Mouse (Mus musculus) urinary bladder, postnatal 36 days (tissue): ENCODE measurements around the gene Pagr1a.

Experiments used
- DNase-seq, 2 experiments: peaks; one replicate each; pipeline ENCODE4 v3.0.0; 2022; ENCODE audit warnings: low spot score in 2 of 2, mixed read lengths in 1 of 2

Pagr1a gene

GRCm38 (mm10) chr7:127003620-127004019 lies 13.5 kb downstream of the Pagr1a start:
- DNase-seq, result no peak

GRCm38 (mm10) chr7:126999568-126999967 lies 17.6 kb downstream of the Pagr1a start:
- no peak for DNase-seq

GRCm38 (mm10) chr7:126996449-126996848 lies 20.7 kb downstream of the Pagr1a start:
- DNase-seq, result no peak

- no peak for DNase-seq
Measured at GRCm38 (mm10) chr7:126988816-126989215, 28.3 kb downstream of the Pagr1a start.

- DNase-seq, result peak; percentile 19 to 39
Measured at GRCm38 (mm10) chr7:126986319-126986718, 30.8 kb downstream of the Pagr1a start.

GRCm38 (mm10) chr7:126984667-126985444 lies 32.3 kb downstream of the Pagr1a start:
- no peak for DNase-seq

- no peak for DNase-seq
Measured at GRCm38 (mm10) chr7:126983113-126983512, 34.0 kb downstream of the Pagr1a start.

- DNase-seq, result no peak
Measured at GRCm38 (mm10) chr7:126982054-126982453, 35.1 kb downstream of the Pagr1a start.

- no peak for DNase-seq
Measured at GRCm38 (mm10) chr7:126981601-126982000, 35.6 kb downstream of the Pagr1a start.

- DNase-seq, result no peak
Measured at GRCm38 (mm10) chr7:126978841-126979240, 38.3 kb downstream of the Pagr1a start.

GRCm38 (mm10) chr7:126976878-126977459 lies 40.2 kb downstream of the Pagr1a start:
- DNase-seq, result peak in 1 of 2 experiments; percentile 19

GRCm38 (mm10) chr7:126975950-126976866 lies 40.9 kb downstream of the Pagr1a start, which contains the start of gene Cdiptos:
TSS of gene Cdiptos (minus strand) at chr7:126976098.
- peak; percentile 89 to 96 for DNase-seq

- no peak for DNase-seq
Measured at GRCm38 (mm10) chr7:126975893-126975949, 41.4 kb downstream of the Pagr1a start, which contains the start of gene Cdipt. TSS of gene Cdipt (plus strand) at chr7:126975914.

- peak in 1 of 2 experiments; percentile 6 for DNase-seq
Measured at GRCm38 (mm10) chr7:126975493-126975892, 41.7 kb downstream of the Pagr1a start.

GRCm38 (mm10) chr7:126967361-126967760 lies 49.8 kb downstream of the Pagr1a start:
- DNase-seq, result no peak

GRCm38 (mm10) chr7:126965568-126965967 lies 51.6 kb downstream of the Pagr1a start:
- DNase-seq, result no peak
